ENCODE assay signal across 29 mouse cellular contexts in the genomic region with DNA sequence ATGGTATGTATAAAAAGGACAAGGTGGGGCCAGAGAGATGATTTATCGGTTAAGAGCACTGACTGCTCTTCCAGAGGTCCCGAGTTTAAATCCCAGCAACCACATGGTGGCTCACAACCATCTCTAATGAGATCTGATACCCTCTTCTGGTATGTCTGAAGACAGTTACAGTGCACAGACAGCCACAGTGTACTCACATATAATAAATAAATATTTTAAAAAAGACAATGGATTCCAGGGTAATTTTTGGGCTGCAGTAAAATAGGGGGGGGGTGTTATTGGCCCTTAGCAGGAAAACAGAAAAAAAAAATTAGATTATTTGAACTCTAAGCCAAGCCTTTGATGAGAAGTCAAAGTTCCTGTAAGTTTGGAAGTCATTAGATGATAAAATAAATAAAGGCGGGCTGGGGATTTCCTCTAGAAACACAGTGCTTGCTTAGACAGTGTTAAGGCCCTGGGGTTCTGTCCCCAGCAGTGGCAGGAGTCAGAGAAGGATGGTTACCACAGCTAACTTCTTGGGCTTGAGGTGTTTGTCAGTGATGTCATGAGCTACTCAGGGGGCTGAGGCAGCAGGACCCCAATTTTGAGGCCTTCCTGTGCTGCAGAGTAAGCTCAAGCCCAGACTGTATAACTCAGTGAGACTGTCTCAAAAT. TPM values are rescaled to one million over a fixed set of nuclear protein-coding genes. Genes with fewer than 3 reads are reported as not detected.
DNase-seq lines count a peak whose midpoint lies in the region; ATAC-seq and TF ChIP-seq lines count a peak whose summit lies in the region.
"Had no signal": no experiment of that assay in that cellular context is flagged by ENCODE, and none has a peak within 500 bp of the region (broad histone marks: within the 10 kb centered on the region; RNA-seq: fewer than 3 reads in every experiment).

No protein-coding gene starts in this region.

- no peaks in the 10 kb centered on the region for H3K27me3 ChIP-seq in lung, embryonic 15.5 days
- H3K27me3 ChIP-seq: embryonic facial prominence, embryonic 13.5 days; forebrain, embryonic 12.5 days; forebrain, embryonic 15.5 days; heart, embryonic 13.5 days had no signal

- no peak overlapping the region for H3K4me2 ChIP-seq in lung, embryonic 15.5 days
- H3K4me2 ChIP-seq: embryonic facial prominence, embryonic 13.5 days; forebrain, embryonic 12.5 days; forebrain, embryonic 15.5 days; heart, embryonic 13.5 days; hindbrain, embryonic 14.5 days had no signal

- H3K79me2 ChIP-seq in macrophage (ENCODE audit: inconsistent target) = no peaks in the 10 kb centered on the region

- H3K4me3 ChIP-seq in layer of hippocampus, adult 2 months = no peak overlapping the region
- H3K4me3 ChIP-seq in lung, embryonic 15.5 days = no peak overlapping the region
- H3K4me3 ChIP-seq in macrophage (ENCODE audit: inconsistent target) = no peak overlapping the region
- H3K4me3 ChIP-seq: embryonic facial prominence, embryonic 10.5 days; embryonic facial prominence, embryonic 13.5 days; erythroblast, embryonic 14.5 days; forebrain, embryonic 12.5 days; forebrain, embryonic 15.5 days; heart, embryonic 13.5 days had no signal

- 0 out of 2 replicates have a peak, but pooled peaks cover 17% of the 10 kb centered on the region for H3K4me1 ChIP-seq in lung, embryonic 15.5 days

- WGBS in lung, embryonic 15.5 days = 51% methylated on average over 3 of the region's 3 CpGs
- WGBS in macrophage (ENCODE audit: missing documents) = 100% methylated on average over 3 of the region's 3 CpGs

- no peak for DNase-seq in layer of hippocampus, adult 2 months (ENCODE audit: low spot score in 2 of 2)
- DNase-seq in layer of hippocampus, adult 11-12 months (ENCODE audit: low spot score) = no peak
- no peak for DNase-seq in lung, postnatal 25 days (ENCODE audit: low spot score)
- DNase-seq in lung, postnatal 10 days = peak; percentile 19
- no peak for DNase-seq in lung, postnatal 4 days
- DNase-seq in thymus, postnatal 10 days (ENCODE audit: low spot score in 2 of 2) = no peak
- DNase-seq: adrenal gland, adult 8-10 months; adrenal gland, postnatal 25 days; B cell, adult 2 months; cerebellum, adult 11-12 months; cerebellum, adult 8-10 months; cerebellum, postnatal 10 days; cerebellum, postnatal 36 days; embryo, embryonic 11 days; gastrocnemius, postnatal 14 days; heart, adult 18-20 months; heart, postnatal 14 days; heart, postnatal 4 days had no signal

- peak; percentile 26; the same call in 1 of the 2 replicates for TF ChIP-seq CTCF in layer of hippocampus, adult 2 months (conservative IDR thresholded peaks at IDR 0.05)

- no peak overlapping the region for H3K9ac ChIP-seq in lung, embryonic 15.5 days
- H3K9ac ChIP-seq: embryonic facial prominence, embryonic 13.5 days; forebrain, embryonic 12.5 days; forebrain, embryonic 15.5 days; heart, embryonic 13.5 days; hindbrain, embryonic 14.5 days had no signal

- H3K9me3 ChIP-seq in lung, embryonic 15.5 days = no peaks in the 10 kb centered on the region
- H3K9me3 ChIP-seq: embryonic facial prominence, embryonic 10.5 days; embryonic facial prominence, embryonic 13.5 days; forebrain, embryonic 12.5 days; forebrain, embryonic 15.5 days; heart, embryonic 13.5 days had no signal

- H3K27ac ChIP-seq in layer of hippocampus, adult 2 months = no peak overlapping the region
- H3K27ac ChIP-seq in lung, embryonic 15.5 days = peak overlapping the region; percentile 65
- H3K27ac ChIP-seq in macrophage = peak overlapping the region; percentile 77; the same call in 1 of the 2 replicates
- H3K27ac ChIP-seq: embryonic facial prominence, embryonic 10.5 days; embryonic facial prominence, embryonic 13.5 days; forebrain, embryonic 12.5 days; forebrain, embryonic 15.5 days; heart, embryonic 13.5 days; hindbrain, embryonic 14.5 days; hindbrain, postnatal 0 days had no signal

- no peaks in the 10 kb centered on the region for H3K36me3 ChIP-seq in lung, embryonic 15.5 days
- no peaks in the 10 kb centered on the region for H3K36me3 ChIP-seq in macrophage (ENCODE audit: inconsistent target)

- ATAC-seq in lung, embryonic 15.5 days (ENCODE audit: borderline replicate concordance, extremely low read depth, low FRiP score, low TSS enrichment) = peak; percentile 65; the same call in 1 of the 2 replicates
- ATAC-seq: activated CD4-positive, CD25-positive, alpha-beta regulatory T cell, adult 4 months; forebrain, embryonic 15.5 days; hindbrain, postnatal 0 days had no signal

RNA-seq across cellular contexts. Expression of a gene that starts 48.3 kb away (rescaled TPM):
- total RNA-seq in layer of hippocampus, adult 2 months (2021) = 10 to 100 TPM; 10.6 to 12.2 TPM
- polyA plus RNA-seq in lung, embryonic 15.5 days (2015; fragmentation: Nextera tagmentation; extraction: Ambion mirVana) = 73.2 and 79.5 TPM in 2 replicates
- total RNA-seq in macrophage (2018; cell fraction: chromatin; rRNA removed) = 1 to 10 TPM in 17 of 26 experiments, under 1 TPM in 5, not detected in 4; 0.45 to 5.4 (median 1.7) TPM
- total RNA-seq in macrophage (2018; cell fraction: cytosol; rRNA removed) = 10 to 100 TPM; 36.4 to 66.1 (median 54.6) TPM
- total RNA-seq in macrophage (2018; cell fraction: nucleus; rRNA removed) = 10 to 100 TPM in 25 of 26 experiments, 1 to 10 TPM in 1; 3.0 to 48.3 (median 24.9) TPM
- polyA plus RNA-seq in macrophage (2018) = 48.9 to 61.4 TPM (median 53.9 TPM) in 3 replicates
